Mouse (Mus musculus): ENCODE measurements around the gene Wdr82. TPM values are rescaled to one million over a fixed set of nuclear protein-coding genes. Genes with fewer than 3 reads are reported as not detected.
A peak's percentile ranks its signal among the peaks of the same experiment; 100 is the strongest.

Gene Wdr82
- polyA plus RNA-seq, 1 experiment: 140 TPM

GRCm38 (mm10) chr9:106231220-106231619 is 60.5 kb downstream of the Wdr82 start:
- no peaks in the 10 kb centered on the region for H3K27me3 ChIP-seq (ENCODE audit: control insufficient read depth, insufficient read depth, low read length)
- H3K4me1 ChIP-seq (ENCODE audit: control insufficient read depth, insufficient read depth, low read length): 0 out of 2 replicates have a peak, but pooled peaks cover 4% of the 10 kb centered on the region
- no peak overlapping the region for H3K27ac ChIP-seq (ENCODE audit: insufficient read depth, low read length)
- 82% methylated on average over 7 of the region's 7 CpGs for WGBS
- no peak for DNase-seq
- TF ChIP-seq POLR2A (IDR thresholded peaks at IDR 0.05; ENCODE audit: borderline replicate concordance, insufficient read depth, low read length): no peak
- TF ChIP-seq CTCF (IDR thresholded peaks at IDR 0.05; ENCODE audit: borderline replicate concordance, insufficient read depth, low read depth, low read length): no peak
- H3K4me3 ChIP-seq (replicated peaks; ENCODE audit: insufficient read depth, low read depth, low read length): no peak overlapping the region

- Histone ChIP-seq H3K4me3 (replicated peaks; ENCODE audit: insufficient read depth, low read depth, low read length) (no peak overlapping the region), H3K4me1 (ENCODE audit: control insufficient read depth, insufficient read depth, low read length) (no peaks in the 10 kb centered on the region), H3K27ac (ENCODE audit: insufficient read depth, low read length) (no peak overlapping the region), H3K27me3 (ENCODE audit: control insufficient read depth, insufficient read depth, low read length) (no peaks in the 10 kb centered on the region)
- no peak for DNase-seq
- WGBS: 91% methylated on average over 4 of the region's 4 CpGs
- no peak for TF ChIP-seq POLR2A (IDR thresholded peaks at IDR 0.05; ENCODE audit: borderline replicate concordance, insufficient read depth, low read length)
- TF ChIP-seq CTCF (IDR thresholded peaks at IDR 0.05; ENCODE audit: borderline replicate concordance, insufficient read depth, low read depth, low read length): no peak
Observed at GRCm38 (mm10) chr9:106231816-106232215, 61.1 kb downstream of the Wdr82 start.

- 37% methylated on average over 3 of the region's 3 CpGs for WGBS
- Histone ChIP-seq H3K4me1 (ENCODE audit: control insufficient read depth, insufficient read depth, low read length) (no peaks in the 10 kb centered on the region), H3K27ac (ENCODE audit: insufficient read depth, low read length) (no peak overlapping the region), H3K27me3 (ENCODE audit: control insufficient read depth, insufficient read depth, low read length) (no peaks in the 10 kb centered on the region), H3K4me3 (replicated peaks; ENCODE audit: insufficient read depth, low read depth, low read length) (no peak overlapping the region)
- DNase-seq: no peak
- TF ChIP-seq CTCF (IDR thresholded peaks at IDR 0.05; ENCODE audit: borderline replicate concordance, insufficient read depth, low read depth, low read length) (no peak), POLR2A (IDR thresholded peaks at IDR 0.05; ENCODE audit: borderline replicate concordance, insufficient read depth, low read length) (no peak)
Observed at GRCm38 (mm10) chr9:106232956-106233355, 62.2 kb downstream of the Wdr82 start.

- no peak for TF ChIP-seq CTCF (IDR thresholded peaks at IDR 0.05; ENCODE audit: borderline replicate concordance, insufficient read depth, low read depth, low read length)
- TF ChIP-seq POLR2A (IDR thresholded peaks at IDR 0.05; ENCODE audit: borderline replicate concordance, insufficient read depth, low read length): no peak
- no peak for DNase-seq
- 77% methylated on average over 6 of the region's 6 CpGs for WGBS
- Histone ChIP-seq H3K4me1 (ENCODE audit: control insufficient read depth, insufficient read depth, low read length) (no peaks in the 10 kb centered on the region), H3K27me3 (ENCODE audit: control insufficient read depth, insufficient read depth, low read length) (no peaks in the 10 kb centered on the region), H3K27ac (ENCODE audit: insufficient read depth, low read length) (no peak overlapping the region), H3K4me3 (replicated peaks; ENCODE audit: insufficient read depth, low read depth, low read length) (no peak overlapping the region)
Observed at GRCm38 (mm10) chr9:106233953-106234352, 63.2 kb downstream of the Wdr82 start.

- peak in 1 of 2 experiments; percentile 9 for DNase-seq
- WGBS: 80% methylated on average over 23 of the region's 23 CpGs
- no peaks in the 10 kb centered on the region for H3K4me1 ChIP-seq (ENCODE audit: control insufficient read depth, insufficient read depth, low read length)
- H3K27me3 ChIP-seq (ENCODE audit: control insufficient read depth, insufficient read depth, low read length): no peaks in the 10 kb centered on the region
- H3K27ac ChIP-seq (ENCODE audit: insufficient read depth, low read length): no peak overlapping the region
- H3K4me3 ChIP-seq (replicated peaks; ENCODE audit: insufficient read depth, low read depth, low read length): no peak overlapping the region
- TF ChIP-seq POLR2A (IDR thresholded peaks at IDR 0.05; ENCODE audit: borderline replicate concordance, insufficient read depth, low read length): no peak
- TF ChIP-seq CTCF (IDR thresholded peaks at IDR 0.05; ENCODE audit: borderline replicate concordance, insufficient read depth, low read depth, low read length): no peak
Observed at GRCm38 (mm10) chr9:106235194-106235830, 64.6 kb downstream of the Wdr82 start.

- no peak for TF ChIP-seq CTCF (IDR thresholded peaks at IDR 0.05; ENCODE audit: borderline replicate concordance, insufficient read depth, low read depth, low read length)
- no peak for TF ChIP-seq POLR2A (IDR thresholded peaks at IDR 0.05; ENCODE audit: borderline replicate concordance, insufficient read depth, low read length)
- no peak overlapping the region for H3K4me3 ChIP-seq (replicated peaks; ENCODE audit: insufficient read depth, low read depth, low read length)
- no peaks in the 10 kb centered on the region for H3K27me3 ChIP-seq (ENCODE audit: control insufficient read depth, insufficient read depth, low read length)
- no peak for DNase-seq
- no peak overlapping the region for H3K27ac ChIP-seq (ENCODE audit: insufficient read depth, low read length)
- 86% methylated on average over 23 of the region's 23 CpGs for WGBS
- H3K4me1 ChIP-seq (ENCODE audit: control insufficient read depth, insufficient read depth, low read length): no peaks in the 10 kb centered on the region
Observed at GRCm38 (mm10) chr9:106236156-106236817, 65.6 kb downstream of the Wdr82 start.

- no peak for DNase-seq
- WGBS: 77% methylated on average over 3 of the region's 3 CpGs
- no peak for TF ChIP-seq POLR2A (IDR thresholded peaks at IDR 0.05; ENCODE audit: borderline replicate concordance, insufficient read depth, low read length)
- TF ChIP-seq CTCF (IDR thresholded peaks at IDR 0.05; ENCODE audit: borderline replicate concordance, insufficient read depth, low read depth, low read length): no peak
- H3K4me1 ChIP-seq (ENCODE audit: control insufficient read depth, insufficient read depth, low read length): no peaks in the 10 kb centered on the region; the same call in 1 of the 2 replicates
- H3K4me3 ChIP-seq (replicated peaks; ENCODE audit: insufficient read depth, low read depth, low read length): no peak overlapping the region
- no peaks in the 10 kb centered on the region for H3K27me3 ChIP-seq (ENCODE audit: control insufficient read depth, insufficient read depth, low read length)
- H3K27ac ChIP-seq (ENCODE audit: insufficient read depth, low read length): no peak overlapping the region
Observed at GRCm38 (mm10) chr9:106236818-106237211, 66.1 kb downstream of the Wdr82 start.

- H3K27ac ChIP-seq (ENCODE audit: insufficient read depth, low read length): no peak overlapping the region
- DNase-seq: no peak
- H3K27me3 ChIP-seq (ENCODE audit: control insufficient read depth, insufficient read depth, low read length): no peaks in the 10 kb centered on the region
- no peak overlapping the region for H3K4me3 ChIP-seq (replicated peaks; ENCODE audit: insufficient read depth, low read depth, low read length)
- WGBS: 83% methylated on average over 8 of the region's 8 CpGs
- peaks cover 4% of the 10 kb centered on the region for H3K4me1 ChIP-seq (ENCODE audit: control insufficient read depth, insufficient read depth, low read length)
- TF ChIP-seq POLR2A (IDR thresholded peaks at IDR 0.05; ENCODE audit: borderline replicate concordance, insufficient read depth, low read length) (no peak), CTCF (IDR thresholded peaks at IDR 0.05; ENCODE audit: borderline replicate concordance, insufficient read depth, low read depth, low read length) (no peak)
Observed at GRCm38 (mm10) chr9:106237401-106237800, 66.7 kb downstream of the Wdr82 start.
